Mouse (Mus musculus) T-cell, adult 2 months (primary cell): ENCODE results near the gene Spata31d1d.

Experiments used
- DNase-seq: peaks from one replicate; pipeline ENCODE4 v3.0.0; 2022; ENCODE audit warnings: low spot score

Gene Spata31d1d

GRCm38 (mm10) chr13:59676316-59677229 is 55.0 kb downstream of the Spata31d1d start:
- DNase-seq: no peak
